Mouse (Mus musculus) cerebellum, postnatal 14 days (tissue): ENCODE results near the gene Pdgfra.

Source experiments
- DNase-seq, 2 experiments: peaks; one replicate each; pipeline ENCODE4 v3.0.0; 2021; ENCODE audit warnings: mixed read lengths in 2 of 2

Pdgfra gene

DNA sequence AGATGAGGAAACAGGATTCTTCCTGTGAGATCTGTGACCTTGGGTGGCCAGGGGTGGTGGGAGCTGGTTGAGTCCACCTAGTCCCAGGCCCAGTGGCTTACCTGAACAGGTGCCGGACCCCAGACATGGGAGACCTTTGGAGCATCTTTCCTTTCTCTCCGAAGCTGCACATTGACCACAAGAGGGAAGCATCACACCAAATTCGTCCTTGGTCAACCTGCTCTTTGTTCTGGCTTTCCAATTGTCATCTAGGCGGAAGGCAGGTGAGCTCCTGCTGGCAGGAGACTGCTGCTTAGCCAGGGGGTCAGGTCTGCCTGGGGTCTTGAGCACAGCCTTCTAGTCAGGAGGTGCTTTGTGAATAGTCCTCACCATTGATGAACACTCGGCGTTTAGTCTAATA, 62.4 kb downstream of the Pdgfra start:
- DNase-seq: peak; percentile 51 to 58

DNA sequence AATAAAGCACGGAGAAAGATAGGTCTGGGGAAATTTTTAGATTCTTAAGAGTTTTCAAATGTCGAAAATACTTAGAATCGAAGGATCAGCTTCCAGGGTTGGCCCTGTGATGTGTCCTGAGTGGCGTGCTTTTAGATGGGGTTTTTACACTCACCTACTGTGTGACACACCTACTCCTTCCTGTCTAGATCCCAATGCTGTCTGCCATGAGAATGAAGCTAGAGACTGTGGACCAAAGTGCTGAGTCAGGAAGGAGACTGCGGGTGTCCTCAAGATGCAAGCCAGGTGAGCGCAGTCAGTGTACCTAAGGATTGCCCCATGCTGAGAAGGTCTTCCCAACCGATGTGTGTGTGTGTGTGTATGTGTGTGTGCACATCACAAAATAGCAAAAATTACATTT, 62.8 kb downstream of the Pdgfra start:
- no peak for DNase-seq

GRCm38 (mm10) chr5:75215678-75216256, 63.7 kb downstream of the Pdgfra start:
- peak in 1 of 2 experiments; percentile 16 for DNase-seq

- DNase-seq: no peak
Observed at GRCm38 (mm10) chr5:75221610-75222009, 69.5 kb downstream of the Pdgfra start.

DNA sequence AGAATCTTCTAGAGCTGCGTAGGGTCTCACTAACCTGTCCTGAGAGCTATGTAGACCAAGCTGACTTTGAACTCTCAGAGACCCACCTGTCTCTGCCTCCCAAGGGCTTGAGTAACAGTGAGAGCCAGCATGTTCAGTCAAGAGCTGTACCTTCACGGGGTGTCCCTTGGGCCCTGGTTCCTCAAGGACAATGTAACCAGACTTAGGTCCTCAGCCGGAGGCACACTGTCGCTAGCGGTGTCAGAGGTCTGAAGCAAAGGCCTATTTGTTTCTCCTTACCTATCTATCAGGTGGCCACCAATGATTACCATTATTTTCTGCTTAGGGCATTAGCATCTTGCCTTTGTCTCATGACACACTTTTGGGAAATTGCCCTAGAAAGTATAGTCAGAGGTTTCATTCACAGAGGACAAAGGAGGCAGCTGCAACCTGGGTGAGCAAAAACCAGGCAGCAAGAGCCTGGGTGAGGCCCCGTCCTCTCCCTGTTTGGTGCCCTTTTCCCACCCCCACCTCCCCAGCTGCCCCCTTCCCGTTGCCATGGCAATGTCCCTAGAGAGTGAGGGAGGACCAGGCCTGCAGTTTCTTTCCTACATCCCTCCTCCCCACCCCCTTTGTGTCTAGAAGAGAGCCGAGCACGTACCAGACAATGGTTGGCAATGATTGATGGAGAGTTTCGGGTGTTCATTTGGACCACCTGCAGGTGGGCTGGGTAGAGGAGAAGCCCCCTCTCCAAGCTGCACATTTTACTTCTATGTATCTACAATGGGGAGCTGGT, 70.6 kb downstream of the Pdgfra start:
- DNase-seq: no peak

DNA sequence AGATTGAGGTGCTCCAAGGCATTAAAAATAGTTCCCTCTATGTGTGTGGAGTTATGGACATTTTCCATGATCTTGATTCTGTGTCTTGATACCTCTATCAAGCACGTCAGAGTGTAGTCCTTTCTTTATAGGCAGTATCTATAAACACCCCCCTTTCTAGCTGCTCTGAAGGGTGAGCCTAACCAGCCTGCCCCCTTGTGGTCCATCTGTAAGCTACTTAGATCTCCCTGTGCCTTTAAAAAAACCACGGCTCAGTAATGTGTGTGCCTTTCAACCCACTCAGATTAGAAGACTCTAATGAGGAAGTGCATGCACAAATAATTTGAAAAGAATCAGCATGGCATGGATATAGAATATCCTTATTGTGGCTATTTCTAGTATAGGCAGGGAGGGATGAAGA, 86.3 kb downstream of the Pdgfra start:
- DNase-seq: peak; percentile 14 to 50

DNA sequence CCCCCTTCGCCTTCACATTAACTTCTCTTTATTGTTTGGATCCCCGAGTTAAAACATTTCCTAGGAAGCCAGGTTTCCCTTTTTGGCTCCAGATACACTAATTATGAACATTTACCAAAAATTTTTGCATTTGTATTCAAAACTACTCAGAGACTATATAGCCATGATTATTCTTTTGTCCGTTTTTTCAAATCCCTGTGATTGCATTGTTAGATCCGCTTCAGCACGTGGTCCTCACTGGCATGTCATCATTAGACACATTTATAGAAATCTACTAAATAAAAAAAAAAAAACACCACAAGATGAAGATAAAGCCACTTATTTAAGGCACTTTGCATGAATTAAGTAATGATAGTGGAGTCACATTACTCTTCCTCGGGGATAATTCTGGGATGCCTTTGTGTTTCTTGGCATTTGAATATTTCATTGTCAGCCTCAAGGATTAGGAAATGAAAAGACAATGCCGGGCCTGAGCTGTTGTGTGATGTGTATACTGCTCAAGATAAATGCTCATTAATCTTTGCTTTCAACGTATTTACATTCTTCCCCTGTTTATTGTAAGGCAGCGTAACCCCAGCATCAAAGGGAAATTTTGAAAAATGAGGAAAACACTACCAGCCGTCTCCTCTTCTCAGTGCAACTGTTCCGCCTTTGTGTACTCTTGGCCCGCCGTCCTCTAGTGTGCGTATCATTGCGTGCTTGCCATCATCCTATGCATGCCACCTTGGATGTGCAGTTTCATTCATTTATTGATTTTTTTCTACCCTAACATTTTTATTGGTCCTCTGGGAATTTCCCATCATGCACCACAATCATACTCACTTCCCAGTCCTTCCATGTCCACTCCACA, 87.1 kb downstream of the Pdgfra start:
- no peak for DNase-seq

GRCm38 (mm10) chr5:75247070-75247740, 95.1 kb downstream of the Pdgfra start:
- peak; percentile 20 to 42 for DNase-seq
